Mouse (Mus musculus): ENCODE data around the gene Klk1b4. TPM values are rescaled to one million over a fixed set of nuclear protein-coding genes. Genes with fewer than 3 reads are reported as not detected.
"Not testable (repeated sequence)": the region's sequence is repeated elsewhere in the genome, so short reads cannot be mapped to it uniquely, and the experiment has no call there.

Klk1b4 gene
- polyA plus RNA-seq (2015; fragmentation: Nextera tagmentation; extraction: Ambion mirVana): not detected in 2 replicates

GRCm38 (mm10) chr7:44207135-44207534, at the start of gene Klk1b4:
Gene Klk1b4 (plus strand): TSS chr7:44207435.
- H3K4me3 ChIP-seq (replicated peaks): not testable (repeated sequence)

GRCm38 (mm10) chr7:44179299-44180045, 27.8 kb upstream of the Klk1b4 start:
- no peaks in the 10 kb centered on the region for H3K27me3 ChIP-seq (replicated peaks)
- H3K4me2 ChIP-seq: no peak overlapping the region
- no peaks in the 10 kb centered on the region for H3K4me1 ChIP-seq
- no peaks in the 10 kb centered on the region for H3K36me3 ChIP-seq
- H3K4me3 ChIP-seq (replicated peaks): no peak overlapping the region
- H3K9ac ChIP-seq (replicated peaks): no peak overlapping the region
- H3K9me3 ChIP-seq (replicated peaks): no peaks in the 10 kb centered on the region
- no peak overlapping the region for H3K27ac ChIP-seq (replicated peaks)
- 47% methylated on average over 9 of the region's 9 CpGs for WGBS
- no peak for ATAC-seq (ENCODE audit: low FRiP score)

More at GRCm38 (mm10) chr7:44207135-44207534, at the start of gene Klk1b4:
- H3K9me3 ChIP-seq (replicated peaks); H3K27ac ChIP-seq (replicated peaks); H3K4me2 ChIP-seq; H3K9ac ChIP-seq (replicated peaks); H3K4me1 ChIP-seq; H3K36me3 ChIP-seq; H3K27me3 ChIP-seq (replicated peaks); ATAC-seq (ENCODE audit: low FRiP score): not testable (repeated sequence)
- 64% methylated on average over 3 of the region's 3 CpGs for whole genome bisulfite sequencing

- H3K27me3 ChIP-seq (replicated peaks); ATAC-seq (ENCODE audit: low FRiP score); H3K4me3 ChIP-seq (replicated peaks); H3K4me2 ChIP-seq; H3K9ac ChIP-seq (replicated peaks); H3K36me3 ChIP-seq; H3K4me1 ChIP-seq; H3K9me3 ChIP-seq (replicated peaks); H3K27ac ChIP-seq (replicated peaks): not testable (repeated sequence)
- WGBS: 70% methylated on average over 8 of the region's 8 CpGs
These were observed 20.7 kb upstream of the Klk1b4 start for GRCm38 (mm10) chr7:44186516-44186915.

GRCm38 (mm10) chr7:44187936-44188335, 19.3 kb upstream of the Klk1b4 start, which contains the start of gene Klk1b24:
Gene Klk1b24 (plus strand): TSS chr7:44188236.
- not testable (repeated sequence) for H3K9me3 ChIP-seq (replicated peaks); ATAC-seq (ENCODE audit: low FRiP score); H3K4me3 ChIP-seq (replicated peaks); H3K27me3 ChIP-seq (replicated peaks); H3K9ac ChIP-seq (replicated peaks); H3K36me3 ChIP-seq; H3K4me1 ChIP-seq; H3K27ac ChIP-seq (replicated peaks); H3K4me2 ChIP-seq

- ATAC-seq (ENCODE audit: low FRiP score); H3K4me1 ChIP-seq; H3K27ac ChIP-seq (replicated peaks); H3K4me2 ChIP-seq; H3K9me3 ChIP-seq (replicated peaks); H3K9ac ChIP-seq (replicated peaks); H3K36me3 ChIP-seq; H3K4me3 ChIP-seq (replicated peaks); H3K27me3 ChIP-seq (replicated peaks): not testable (repeated sequence)
- WGBS: 83% methylated on average over 1 of the region's 1 CpGs
These were observed 13.8 kb upstream of the Klk1b4 start for GRCm38 (mm10) chr7:44193466-44193865.

GRCm38 (mm10) chr7:44197891-44198290, 9.3 kb upstream of the Klk1b4 start, which contains the start of gene Klk1b3:
Gene Klk1b3 (plus strand): TSS chr7:44198191.
- Histone ChIP-seq H3K4me2 (no peak within 1 kb of the TSS), H3K27me3 (replicated peaks) (no peaks in the 10 kb centered on the region), H3K9me3 (replicated peaks) (no peaks in the 10 kb centered on the region), H3K4me3 (replicated peaks) (no peak within 1 kb of the TSS), H3K9ac (replicated peaks) (no peak within 1 kb of the TSS), H3K27ac (replicated peaks) (no peak within 1 kb of the TSS), H3K36me3 (no peaks in the 10 kb centered on the region), H3K4me1 (no peaks in the 10 kb centered on the region)
- ATAC-seq (ENCODE audit: low FRiP score): no peak
- WGBS: 80% methylated on average over 3 of the region's 3 CpGs

GRCm38 (mm10) chr7:44208307-44208706, 1.1 kb downstream of the Klk1b4 start:
- 86% methylated on average over 3 of the region's 3 CpGs for WGBS
- H3K27me3 ChIP-seq (replicated peaks): no peaks in the 10 kb centered on the region
- ATAC-seq (ENCODE audit: low FRiP score): no peak
- H3K36me3 ChIP-seq: no peaks in the 10 kb centered on the region
- H3K27ac ChIP-seq (replicated peaks): no peak overlapping the region
- H3K4me2 ChIP-seq: no peak overlapping the region
- H3K9me3 ChIP-seq (replicated peaks): no peaks in the 10 kb centered on the region
- no peak overlapping the region for H3K4me3 ChIP-seq (replicated peaks)
- no peak overlapping the region for H3K9ac ChIP-seq (replicated peaks)
- H3K4me1 ChIP-seq: no peaks in the 10 kb centered on the region

GRCm38 (mm10) chr7:44215645-44216044, 8.4 kb downstream of the Klk1b4 start, which contains the start of gene Klk1b5:
Gene Klk1b5 (plus strand): TSS chr7:44215945.
- ATAC-seq (ENCODE audit: low FRiP score): no peak
- no peaks in the 10 kb centered on the region for H3K4me1 ChIP-seq
- no peaks in the 10 kb centered on the region for H3K36me3 ChIP-seq
- H3K27ac ChIP-seq (replicated peaks): no peak within 1 kb of the TSS
- H3K4me2 ChIP-seq: no peak within 1 kb of the TSS
- H3K27me3 ChIP-seq (replicated peaks): no peaks in the 10 kb centered on the region
- WGBS: 88% methylated on average over 1 of the region's 1 CpGs
- H3K9me3 ChIP-seq (replicated peaks): no peaks in the 10 kb centered on the region
- no peak within 1 kb of the TSS for H3K4me3 ChIP-seq (replicated peaks)
- no peak within 1 kb of the TSS for H3K9ac ChIP-seq (replicated peaks)

- not testable (repeated sequence) for H3K27ac ChIP-seq (replicated peaks); H3K4me2 ChIP-seq; ATAC-seq (ENCODE audit: low FRiP score); H3K27me3 ChIP-seq (replicated peaks); H3K9ac ChIP-seq (replicated peaks); H3K36me3 ChIP-seq; H3K4me3 ChIP-seq (replicated peaks); H3K9me3 ChIP-seq (replicated peaks); H3K4me1 ChIP-seq
- WGBS: 84% methylated on average over 8 of the region's 10 CpGs
These were observed 14.4 kb downstream of the Klk1b4 start for GRCm38 (mm10) chr7:44221601-44222000.

- H3K27me3 ChIP-seq (replicated peaks); H3K27ac ChIP-seq (replicated peaks); H3K4me1 ChIP-seq; H3K36me3 ChIP-seq; ATAC-seq (ENCODE audit: low FRiP score); H3K9ac ChIP-seq (replicated peaks); H3K4me2 ChIP-seq; H3K9me3 ChIP-seq (replicated peaks); H3K4me3 ChIP-seq (replicated peaks): not testable (repeated sequence)
- WGBS: 77% methylated on average over 6 of the region's 6 CpGs
These were observed 15.1 kb downstream of the Klk1b4 start for GRCm38 (mm10) chr7:44222335-44222734.

- H3K9me3 ChIP-seq (replicated peaks): no peaks in the 10 kb centered on the region
- H3K36me3 ChIP-seq: no peaks in the 10 kb centered on the region
- no peak within 1 kb of the TSS for H3K4me2 ChIP-seq
- no peaks in the 10 kb centered on the region for H3K4me1 ChIP-seq
- no peak within 1 kb of the TSS for H3K4me3 ChIP-seq (replicated peaks)
- H3K9ac ChIP-seq (replicated peaks): no peak within 1 kb of the TSS
- WGBS: 57% methylated on average over 1 of the region's 1 CpGs
- no peak for ATAC-seq (ENCODE audit: low FRiP score)
- no peaks in the 10 kb centered on the region for H3K27me3 ChIP-seq (replicated peaks)
- H3K27ac ChIP-seq (replicated peaks): no peak within 1 kb of the TSS
These were observed 17.8 kb downstream of the Klk1b4 start, which contains the start of gene Klk1 for GRCm38 (mm10) chr7:44225076-44225475. Gene Klk1 (plus strand): TSS chr7:44225360.

GRCm38 (mm10) chr7:44235909-44236308, 28.7 kb downstream of the Klk1b4 start, which contains the start of gene Gm36864:
Gene Gm36864 (plus strand): TSS chr7:44236177.
- Histone ChIP-seq H3K27ac (replicated peaks) (no peak within 1 kb of the TSS), H3K36me3 (no peaks in the 10 kb centered on the region), H3K4me3 (replicated peaks) (no peak within 1 kb of the TSS), H3K4me2 (no peak within 1 kb of the TSS), H3K27me3 (replicated peaks) (0 out of 2 replicates have a peak, but pooled peaks cover 2% of the 10 kb centered on the region), H3K4me1 (no peaks in the 10 kb centered on the region), H3K9me3 (replicated peaks) (no peaks in the 10 kb centered on the region), H3K9ac (replicated peaks) (no peak within 1 kb of the TSS)
- no peak for ATAC-seq (ENCODE audit: low FRiP score)
- 89% methylated on average over 3 of the region's 3 CpGs for WGBS

All from neural tube, embryonic 15.5 days (tissue).